Mouse (Mus musculus): Measurements from ENCODE around the gene Prpsap2.
"Not testable (repeated sequence)": the region's sequence is repeated elsewhere in the genome, so short reads cannot be mapped to it uniquely, and the experiment has no call there.

The Prpsap2 gene

GRCm38 (mm10) chr11:61761584-61762407, at the start of gene Prpsap2:
Prpsap2 (minus strand) TSS chr11:61762088.
- DNase-seq (ENCODE audit: low spot score): peak; percentile 99

- no peak for DNase-seq (ENCODE audit: low spot score)
Observed at GRCm38 (mm10) chr11:61809793-61810192, 47.9 kb upstream of the Prpsap2 start.

GRCm38 (mm10) chr11:61808551-61809117, 46.7 kb upstream of the Prpsap2 start:
- DNase-seq (ENCODE audit: low spot score): no peak

DNA sequence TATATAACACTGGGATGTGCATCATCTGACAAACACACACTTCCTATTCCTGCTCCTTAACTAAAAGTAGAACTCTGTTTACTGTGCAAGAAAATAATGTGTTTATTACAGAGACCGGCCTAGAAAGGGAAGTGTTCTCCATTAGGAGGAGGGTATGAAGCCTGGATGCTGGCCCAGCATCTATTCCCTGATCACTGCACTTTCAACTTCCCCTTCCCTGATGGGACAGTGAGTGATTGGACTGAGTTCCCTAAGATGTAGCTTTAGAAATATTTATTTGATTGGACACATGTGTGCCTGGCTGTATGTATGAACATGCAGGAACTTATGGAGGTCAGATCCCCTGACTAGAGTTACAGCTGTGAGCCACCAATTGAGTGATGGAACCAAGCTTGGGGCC, 31.6 kb upstream of the Prpsap2 start:
- DNase-seq (ENCODE audit: low spot score): no peak

DNA sequence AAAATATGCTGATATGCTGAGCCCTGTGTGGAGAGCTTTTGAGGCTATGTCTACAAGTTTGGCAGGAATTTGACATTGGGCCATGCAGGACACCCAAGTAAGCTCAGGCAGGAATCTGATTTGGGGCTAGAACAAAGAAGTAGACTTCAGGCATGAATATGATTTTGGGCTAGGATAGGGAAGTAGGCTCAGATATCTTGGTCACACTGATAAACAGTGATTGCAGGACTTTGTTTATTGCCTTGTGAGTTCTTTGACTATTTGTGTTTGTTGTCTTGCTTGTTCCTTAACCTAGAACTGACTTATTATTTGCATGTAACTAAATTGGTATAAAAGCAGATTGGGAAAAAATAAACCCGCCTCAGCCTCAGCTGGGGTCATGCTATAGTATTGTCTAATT, 26.7 kb upstream of the Prpsap2 start:
- DNase-seq (ENCODE audit: low spot score): no peak

GRCm38 (mm10) chr11:61782526-61782925, 20.6 kb upstream of the Prpsap2 start:
- not testable (repeated sequence) for DNase-seq (ENCODE audit: low spot score)

DNA sequence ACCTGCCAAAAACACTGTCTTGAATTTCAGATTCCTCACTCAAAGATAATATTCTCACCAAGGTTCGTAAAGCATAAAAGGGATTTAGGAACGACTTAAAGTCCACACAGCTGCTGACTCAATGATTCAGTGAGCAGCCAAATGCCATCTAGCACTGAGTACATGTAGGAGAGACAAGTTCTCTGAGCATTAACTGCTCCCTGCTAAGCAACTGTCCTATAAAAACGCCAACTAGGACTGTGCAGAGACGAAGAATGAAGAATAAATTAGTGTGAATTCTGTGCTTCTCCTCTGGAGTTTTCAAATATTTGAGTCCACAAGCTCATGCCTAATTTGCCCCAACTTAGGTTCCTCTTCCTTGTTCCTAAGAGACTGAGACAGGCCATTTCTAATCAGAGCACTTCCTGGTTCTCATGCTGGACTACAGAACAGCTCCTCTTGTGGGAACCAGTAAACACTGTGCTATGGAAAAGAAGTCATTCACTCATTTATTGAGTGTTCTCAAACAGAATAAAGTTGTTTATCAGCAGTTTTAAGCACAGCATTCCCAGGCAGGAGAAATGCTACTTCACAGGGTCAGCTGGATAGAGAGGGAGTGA, 12.8 kb upstream of the Prpsap2 start:
- DNase-seq (ENCODE audit: low spot score): no peak

GRCm38 (mm10) chr11:61760518-61760917, 1.4 kb downstream of the Prpsap2 start:
- DNase-seq (ENCODE audit: low spot score): no peak

DNA sequence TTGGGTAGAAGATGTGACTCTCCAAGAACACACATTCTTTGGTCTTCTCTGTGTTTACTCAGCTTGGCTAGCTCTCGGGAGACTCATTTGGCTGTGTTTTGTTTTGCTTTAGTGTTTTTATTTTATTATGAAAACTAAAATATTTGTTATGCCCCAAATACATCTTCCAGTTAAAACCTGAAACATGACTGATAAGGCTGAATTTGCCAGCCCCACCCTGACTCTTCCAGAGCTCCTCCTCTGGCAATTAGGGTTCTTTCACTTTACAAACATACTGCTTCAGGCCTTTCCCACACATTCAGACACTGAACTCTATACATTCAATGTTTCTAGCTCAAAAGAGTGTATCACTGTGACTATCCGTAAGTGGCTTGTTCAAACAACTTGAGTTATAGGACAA, 4.7 kb downstream of the Prpsap2 start:
- no peak for DNase-seq (ENCODE audit: low spot score)

DNA sequence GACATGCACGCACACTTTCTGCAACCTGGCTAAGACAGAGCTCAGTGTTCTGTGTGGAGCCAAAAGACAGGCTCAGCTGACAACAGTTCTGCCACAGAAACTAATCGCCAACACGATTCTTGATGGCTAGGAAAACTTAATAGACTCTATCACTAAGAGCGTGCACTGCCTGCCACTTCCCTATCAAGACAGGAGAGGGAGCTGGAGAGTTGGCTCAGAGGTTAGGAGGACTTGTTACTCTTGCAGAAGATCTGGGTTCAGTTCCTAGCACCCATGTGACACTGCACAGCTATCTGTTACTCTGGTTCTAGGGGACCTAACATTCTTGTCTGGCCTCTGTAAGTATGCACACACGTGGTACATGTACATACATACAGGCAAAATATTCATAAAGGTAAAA, 10.3 kb downstream of the Prpsap2 start:
- DNase-seq (ENCODE audit: low spot score): no peak

DNA sequence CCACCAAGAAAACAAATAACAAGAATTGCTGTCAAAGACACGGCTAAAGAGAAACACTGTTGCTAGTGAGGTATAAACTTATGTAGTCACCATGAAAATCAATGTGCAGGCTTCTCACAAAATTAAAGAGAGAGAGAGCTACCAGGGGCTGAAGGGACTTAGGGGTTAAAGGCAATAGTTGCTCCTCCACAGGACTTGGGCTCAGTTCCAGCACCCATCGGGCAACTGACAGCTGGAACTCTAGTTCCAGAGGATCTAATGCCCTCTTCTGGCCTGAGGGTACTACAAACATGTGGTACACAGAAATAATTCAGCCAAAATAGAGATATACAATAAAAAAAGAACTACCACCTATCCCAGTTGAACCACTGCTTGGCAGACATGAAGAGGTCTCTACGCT, 14.7 kb downstream of the Prpsap2 start:
- DNase-seq (ENCODE audit: low spot score): no peak

GRCm38 (mm10) chr11:61745781-61746180, 16.1 kb downstream of the Prpsap2 start:
- DNase-seq (ENCODE audit: low spot score): no peak

- DNase-seq (ENCODE audit: low spot score): no peak
Observed at GRCm38 (mm10) chr11:61744460-61744859, 17.4 kb downstream of the Prpsap2 start.

DNA sequence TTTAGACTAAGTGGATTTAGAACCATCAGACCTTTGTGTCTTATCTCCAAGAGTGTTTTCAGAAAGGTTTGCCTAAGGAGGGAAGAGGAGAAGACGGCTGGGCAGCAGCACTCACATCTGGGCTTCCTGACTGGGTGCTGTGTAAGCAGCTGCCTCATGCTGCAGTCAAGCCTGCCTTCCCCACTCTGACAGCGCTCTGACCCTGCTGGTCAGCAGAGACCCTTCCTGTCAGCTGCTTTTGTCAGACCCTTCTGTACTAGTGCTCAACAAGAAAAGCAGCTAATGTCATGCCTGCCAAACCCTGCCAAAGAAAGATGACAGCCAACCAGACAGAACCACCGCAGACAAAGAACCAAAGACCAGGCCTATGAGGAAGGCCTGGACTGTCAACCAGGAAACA, 18.1 kb downstream of the Prpsap2 start:
- DNase-seq (ENCODE audit: low spot score): no peak

- DNase-seq (ENCODE audit: low spot score): no peak
Observed at GRCm38 (mm10) chr11:61740500-61740899, 21.4 kb downstream of the Prpsap2 start.

- DNase-seq (ENCODE audit: low spot score): no peak
Observed at GRCm38 (mm10) chr11:61737290-61737689, 24.6 kb downstream of the Prpsap2 start.

DNA sequence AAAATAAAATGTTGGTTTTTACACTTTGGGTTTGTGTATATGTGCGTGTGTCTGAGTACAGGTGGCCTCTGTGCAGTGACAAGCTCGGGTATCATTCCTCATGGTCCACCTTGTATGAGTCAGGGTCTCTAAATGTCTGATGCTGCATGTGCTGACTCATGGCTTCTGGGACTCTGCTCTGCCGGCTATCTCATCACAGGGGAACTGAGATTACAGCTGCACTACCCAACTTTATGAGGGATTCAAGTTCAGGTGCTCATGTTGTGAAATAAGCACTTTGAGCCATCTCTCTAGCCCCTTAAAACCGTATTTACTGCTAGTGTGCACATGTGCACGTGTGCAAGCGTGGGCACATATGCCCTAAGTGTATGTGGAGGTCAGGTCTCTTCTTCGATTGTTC, 29.2 kb downstream of the Prpsap2 start:
- no peak for DNase-seq (ENCODE audit: low spot score)

DNA sequence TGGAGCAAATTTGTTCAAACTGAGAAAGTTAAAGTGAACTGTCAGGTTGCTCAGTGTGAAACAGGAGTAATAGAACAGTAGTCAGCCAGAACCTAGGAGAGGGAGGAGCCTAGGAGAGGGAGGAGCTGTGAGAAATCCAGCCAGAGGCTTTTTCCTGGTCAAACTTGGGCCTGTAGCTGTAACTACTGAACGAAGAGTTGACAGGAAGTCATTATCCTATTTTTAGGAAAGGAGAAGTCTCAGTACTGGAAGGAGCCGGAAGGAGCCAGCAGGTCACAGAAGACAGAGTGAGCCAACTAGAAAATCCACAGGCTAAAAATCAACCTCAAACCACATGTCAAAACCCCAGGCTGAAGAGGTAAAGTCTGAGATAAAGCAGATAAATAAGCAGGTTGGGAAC, 33.9 kb downstream of the Prpsap2 start:
- no peak for DNase-seq (ENCODE audit: low spot score)

DNA sequence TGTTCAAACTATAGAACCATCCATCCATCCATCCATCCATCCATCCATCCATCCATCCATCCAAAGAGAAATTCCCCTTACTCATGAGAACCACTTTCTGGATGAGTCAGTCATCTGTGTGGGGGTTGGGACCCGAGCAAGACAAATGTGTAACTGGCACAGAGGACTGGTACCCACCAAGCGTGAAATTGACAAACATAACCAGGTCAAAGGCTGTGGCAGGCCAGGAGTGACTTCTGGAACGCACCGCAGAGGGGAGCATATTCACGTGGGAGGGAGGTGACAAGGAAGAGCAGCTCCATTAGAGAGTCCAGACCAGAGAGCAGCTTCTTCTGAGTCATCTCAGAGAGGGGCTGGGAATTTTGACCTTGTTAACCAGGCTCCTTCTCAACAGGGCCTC, 39.8 kb downstream of the Prpsap2 start:
- no peak for DNase-seq (ENCODE audit: low spot score)

DNA sequence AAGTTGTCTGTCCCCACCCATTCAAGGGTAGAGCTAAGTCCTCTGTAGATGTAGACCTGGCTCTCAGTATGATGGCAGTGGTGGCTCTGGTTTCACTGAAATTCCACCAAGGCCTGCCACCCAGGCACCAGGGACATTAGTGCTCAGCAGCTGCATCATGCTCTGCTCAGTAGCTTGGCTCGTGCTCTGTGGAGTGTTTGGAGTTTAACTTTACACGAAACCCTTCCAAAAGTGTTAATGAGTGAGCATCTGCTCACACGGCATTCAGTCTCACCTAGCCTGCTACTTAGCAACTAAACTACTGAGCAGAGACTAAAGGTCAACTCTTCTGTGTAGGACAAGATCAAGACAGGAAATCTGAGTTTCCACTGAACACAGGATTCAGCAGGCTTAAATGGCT, 41.3 kb downstream of the Prpsap2 start, which contains the start of gene Slc5a10:
TSS of gene Slc5a10 (minus strand) at position 191 of the 400 bp plus-strand sequence.
- DNase-seq (ENCODE audit: low spot score): no peak

GRCm38 (mm10) chr11:61719826-61720225, 42.1 kb downstream of the Prpsap2 start:
- DNase-seq (ENCODE audit: low spot score): no peak

DNA sequence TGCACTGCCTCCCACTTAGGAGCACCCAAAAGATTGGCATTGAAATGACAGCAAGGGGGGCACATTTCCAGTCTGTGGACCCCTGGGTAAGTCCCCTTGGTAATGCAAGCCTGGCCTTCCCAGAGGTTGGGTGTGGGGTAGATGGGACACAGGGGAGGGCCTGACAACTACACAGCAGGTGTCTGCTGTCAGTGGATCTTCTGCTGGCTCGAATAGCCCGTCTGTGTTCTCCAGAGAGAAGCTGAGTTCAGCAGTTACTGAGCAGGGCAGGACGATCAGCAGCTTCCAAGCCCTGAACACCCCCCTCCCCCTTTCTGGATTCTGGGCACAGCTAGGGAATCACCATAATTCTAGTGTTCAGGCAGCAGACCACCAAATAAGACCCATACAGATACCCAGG, 42.5 kb downstream of the Prpsap2 start:
- DNase-seq (ENCODE audit: low spot score): no peak

- DNase-seq (ENCODE audit: low spot score): no peak
Observed at GRCm38 (mm10) chr11:61717990-61718389, 43.9 kb downstream of the Prpsap2 start.

All from urinary bladder, postnatal 25 days (tissue).